Mouse (Mus musculus): ENCODE data around the gene Batf3.
"Not testable (repeated sequence)": the region's sequence is repeated elsewhere in the genome, so short reads cannot be mapped to it uniquely, and the experiment has no call there.

Batf3 gene

DNA sequence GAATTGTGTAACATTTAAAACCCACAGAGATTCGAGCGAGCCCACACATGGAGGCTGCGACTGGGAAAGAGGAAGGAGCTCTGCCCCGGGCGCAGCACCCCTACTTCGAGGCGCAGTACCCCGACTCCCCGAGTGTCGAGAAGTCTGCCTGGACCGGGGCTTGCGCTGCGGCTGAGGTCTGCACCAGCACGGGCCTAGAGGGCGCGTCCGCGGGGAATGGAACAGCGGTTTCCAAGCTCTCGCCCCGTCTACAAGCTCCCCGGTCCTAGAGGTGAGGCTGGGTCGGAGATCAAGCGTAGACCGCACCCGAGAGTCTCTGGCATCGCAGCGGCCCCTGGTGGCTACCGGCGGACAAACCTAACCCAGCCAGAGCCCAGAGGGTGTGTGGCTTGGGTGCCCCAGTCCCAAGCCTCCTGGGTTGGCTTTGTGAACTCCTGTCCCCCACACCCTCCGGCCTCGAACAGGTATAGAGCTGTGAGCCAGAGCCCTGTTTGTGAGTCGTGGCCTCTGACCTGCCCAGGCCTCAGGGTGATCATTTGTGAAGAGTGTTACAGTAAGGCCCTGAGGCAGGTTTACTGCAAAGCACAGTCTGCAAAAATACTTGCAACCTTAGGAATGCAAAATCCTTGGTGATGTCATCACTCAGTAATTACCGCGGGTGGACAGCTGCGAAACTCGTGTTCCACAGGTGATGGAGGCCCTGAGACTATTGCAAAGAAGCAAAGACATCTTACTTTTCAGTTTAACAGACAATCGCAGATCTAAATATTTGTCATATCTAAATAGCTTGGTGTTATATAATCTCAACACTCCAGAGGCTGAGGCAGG, 28.4 kb downstream of the Batf3 start:
- peaks cover 21% of the 10 kb centered on the region for H3K27me3 ChIP-seq (ENCODE audit: insufficient read depth, low read length)
- H3K4me1 ChIP-seq (replicated peaks; ENCODE audit: low read depth, low read length) = peaks cover 10% of the 10 kb centered on the region
- peaks cover 10% of the 10 kb centered on the region for H3K9me3 ChIP-seq (ENCODE audit: low read length)
- peak overlapping the region; percentile 71 for H3K4me3 ChIP-seq (replicated peaks; ENCODE audit: low read length)
- H3K36me3 ChIP-seq (ENCODE audit: insufficient read depth, low read length) = no peaks in the 10 kb centered on the region
- TF ChIP-seq CTCF (conservative IDR thresholded peaks at IDR 0.05; ENCODE audit: low read length) = peak; percentile 21; the same call in 1 of the 2 replicates
- TF ChIP-seq NANOG (IDR thresholded peaks at IDR 0.05; ENCODE audit: borderline replicate concordance, low read length) = no peak

DNA sequence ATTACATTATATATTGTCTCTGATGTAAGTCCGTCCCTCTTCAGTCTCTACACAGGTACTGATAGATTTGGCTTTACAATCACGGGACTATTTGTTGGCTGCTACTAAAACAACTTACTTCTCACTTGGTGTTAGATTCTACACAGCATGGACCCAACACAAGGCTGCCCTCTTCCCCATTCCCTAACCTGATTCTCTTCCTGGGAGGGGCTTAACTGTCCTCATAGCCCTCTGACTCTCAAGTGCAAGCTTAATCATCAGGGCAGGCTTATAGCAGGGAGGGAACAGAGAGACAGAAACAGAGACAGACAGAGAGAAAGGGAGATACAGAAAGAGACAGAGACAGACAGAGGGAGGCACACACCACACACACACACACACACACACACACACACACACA, 34.0 kb downstream of the Batf3 start:
- peaks cover 10% of the 10 kb centered on the region for H3K9me3 ChIP-seq (ENCODE audit: low read length)
- H3K36me3 ChIP-seq (ENCODE audit: insufficient read depth, low read length) = no peaks in the 10 kb centered on the region
- H3K4me1 ChIP-seq (replicated peaks; ENCODE audit: low read depth, low read length) = 0 out of 2 replicates have a peak, but pooled peaks cover 6% of the 10 kb centered on the region
- no peaks in the 10 kb centered on the region for H3K27me3 ChIP-seq (ENCODE audit: insufficient read depth, low read length)
- no peak overlapping the region for H3K4me3 ChIP-seq (replicated peaks; ENCODE audit: low read length)
- no peak for TF ChIP-seq CTCF (conservative IDR thresholded peaks at IDR 0.05; ENCODE audit: low read length)
- no peak for TF ChIP-seq NANOG (IDR thresholded peaks at IDR 0.05; ENCODE audit: borderline replicate concordance, low read length)
- TF ChIP-seq POU5F1 (IDR thresholded peaks at IDR 0.05; ENCODE audit: borderline replicate concordance, low read length) = no peak

DNA sequence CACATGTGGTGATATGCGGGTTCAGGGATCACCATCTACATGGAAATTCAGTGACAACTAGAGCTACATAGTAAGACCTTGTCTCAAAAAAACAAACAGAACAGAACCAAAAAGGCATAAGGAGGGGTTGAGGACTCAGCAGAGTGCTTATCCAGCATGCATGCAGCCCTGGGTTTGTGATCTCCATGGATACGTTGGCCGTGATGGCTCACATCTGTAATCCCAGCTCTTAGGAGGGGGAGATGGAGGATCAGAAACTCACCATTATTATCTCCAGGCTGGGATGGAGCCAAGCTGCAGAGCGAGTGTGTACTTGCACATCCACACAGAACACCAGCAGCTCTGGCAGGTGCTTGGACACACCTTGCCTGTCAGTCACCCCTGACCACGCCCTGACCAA, 34.6 kb downstream of the Batf3 start:
- Histone ChIP-seq H3K27me3 (ENCODE audit: insufficient read depth, low read length) (no peaks in the 10 kb centered on the region), H3K4me1 (replicated peaks; ENCODE audit: low read depth, low read length) (0 out of 2 replicates have a peak, but pooled peaks cover 6% of the 10 kb centered on the region), H3K4me3 (replicated peaks; ENCODE audit: low read length) (no peak overlapping the region), H3K36me3 (ENCODE audit: insufficient read depth, low read length) (no peaks in the 10 kb centered on the region), H3K9me3 (ENCODE audit: low read length) (peaks cover 10% of the 10 kb centered on the region)
- TF ChIP-seq POU5F1 (IDR thresholded peaks at IDR 0.05; ENCODE audit: borderline replicate concordance, low read length) = no peak
- TF ChIP-seq CTCF (conservative IDR thresholded peaks at IDR 0.05; ENCODE audit: low read length) = no peak
- no peak for TF ChIP-seq NANOG (IDR thresholded peaks at IDR 0.05; ENCODE audit: borderline replicate concordance, low read length)

DNA sequence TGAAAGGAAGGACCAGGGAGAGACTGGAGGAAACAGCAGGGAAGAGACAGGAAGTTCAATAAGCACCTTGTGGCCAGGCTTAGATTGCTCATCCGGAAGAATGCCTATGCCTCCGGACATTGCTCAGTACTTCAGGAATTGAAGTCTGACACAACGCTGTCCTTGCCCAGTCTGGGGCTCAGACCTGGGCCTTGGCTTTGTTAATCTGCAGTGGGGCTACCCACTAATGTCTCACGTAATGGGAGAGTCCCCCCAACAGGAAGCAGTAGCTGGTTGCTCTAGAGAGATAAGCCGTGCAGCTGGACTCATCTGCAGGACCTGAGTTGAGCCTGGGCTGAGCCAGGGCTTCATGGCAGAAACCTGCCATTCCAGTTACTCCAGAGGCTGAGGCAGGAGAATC, 35.3 kb downstream of the Batf3 start:
- Histone ChIP-seq H3K27me3 (ENCODE audit: insufficient read depth, low read length) (no peaks in the 10 kb centered on the region), H3K4me3 (replicated peaks; ENCODE audit: low read length) (no peak overlapping the region), H3K9me3 (ENCODE audit: low read length) (peaks cover 11% of the 10 kb centered on the region), H3K36me3 (ENCODE audit: insufficient read depth, low read length) (no peaks in the 10 kb centered on the region), H3K4me1 (replicated peaks; ENCODE audit: low read depth, low read length) (0 out of 2 replicates have a peak, but pooled peaks cover 6% of the 10 kb centered on the region)
- no peak for TF ChIP-seq NANOG (IDR thresholded peaks at IDR 0.05; ENCODE audit: borderline replicate concordance, low read length)
- no peak for TF ChIP-seq CTCF (conservative IDR thresholded peaks at IDR 0.05; ENCODE audit: low read length)
- no peak for TF ChIP-seq POU5F1 (IDR thresholded peaks at IDR 0.05; ENCODE audit: borderline replicate concordance, low read length)

DNA sequence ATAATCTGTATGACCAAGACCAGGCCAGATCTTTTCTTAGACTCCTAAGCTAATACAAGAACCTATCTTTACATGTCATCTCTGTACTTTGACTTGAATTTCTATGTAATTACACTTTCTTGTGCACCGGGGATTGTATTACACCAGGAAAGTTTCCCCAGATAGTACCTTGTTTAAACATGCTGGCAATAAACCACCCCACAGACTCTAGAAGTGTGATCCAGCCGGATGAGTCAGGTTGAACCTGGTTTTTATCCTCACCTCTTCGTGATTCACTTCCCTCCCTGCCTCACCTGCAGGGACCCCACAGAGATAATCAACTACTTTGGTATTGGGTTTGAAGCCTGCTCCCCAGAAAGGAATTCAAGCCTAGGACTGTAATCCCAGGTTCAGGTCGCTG, 37.8 kb downstream of the Batf3 start:
- Histone ChIP-seq H3K4me1 (replicated peaks; ENCODE audit: low read depth, low read length) (peaks cover 17% of the 10 kb centered on the region; the same call in 1 of the 2 replicates), H3K36me3 (ENCODE audit: insufficient read depth, low read length) (no peaks in the 10 kb centered on the region), H3K9me3 (ENCODE audit: low read length) (peaks cover 19% of the 10 kb centered on the region), H3K4me3 (replicated peaks; ENCODE audit: low read length) (no peak overlapping the region), H3K27me3 (ENCODE audit: insufficient read depth, low read length) (no peaks in the 10 kb centered on the region)
- TF ChIP-seq NANOG (IDR thresholded peaks at IDR 0.05; ENCODE audit: borderline replicate concordance, low read length) (no peak), POU5F1 (IDR thresholded peaks at IDR 0.05; ENCODE audit: borderline replicate concordance, low read length) (no peak), CTCF (conservative IDR thresholded peaks at IDR 0.05; ENCODE audit: low read length) (no peak)

DNA sequence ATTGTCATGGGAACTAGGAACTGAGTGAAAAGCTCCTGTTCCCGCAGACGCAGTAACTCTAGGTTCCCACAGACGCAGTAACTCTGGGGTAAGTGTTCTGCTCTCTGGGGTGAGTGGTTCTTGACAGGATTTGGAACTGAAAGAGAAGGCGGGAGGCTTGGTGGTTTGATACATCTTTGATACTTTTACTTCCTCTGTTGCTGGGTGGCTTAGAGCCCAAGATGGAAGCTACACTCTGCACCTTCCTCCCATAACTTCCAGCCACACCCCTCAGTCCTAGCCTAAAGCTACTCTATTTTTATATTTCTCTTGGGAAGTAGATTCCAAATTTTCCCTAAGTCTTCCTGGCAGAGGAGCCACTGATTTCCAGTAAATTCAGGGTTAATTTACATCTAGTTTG, 40.8 kb downstream of the Batf3 start:
- Histone ChIP-seq H3K27me3 (ENCODE audit: insufficient read depth, low read length) (no peaks in the 10 kb centered on the region), H3K9me3 (ENCODE audit: low read length) (peaks cover 46% of the 10 kb centered on the region), H3K36me3 (ENCODE audit: insufficient read depth, low read length) (no peaks in the 10 kb centered on the region), H3K4me3 (replicated peaks; ENCODE audit: low read length) (no peak overlapping the region), H3K4me1 (replicated peaks; ENCODE audit: low read depth, low read length) (peaks cover 12% of the 10 kb centered on the region; the same call in 1 of the 2 replicates)
- TF ChIP-seq CTCF (conservative IDR thresholded peaks at IDR 0.05; ENCODE audit: low read length) (no peak), POU5F1 (IDR thresholded peaks at IDR 0.05; ENCODE audit: borderline replicate concordance, low read length) (no peak), NANOG (IDR thresholded peaks at IDR 0.05; ENCODE audit: borderline replicate concordance, low read length) (no peak)

DNA sequence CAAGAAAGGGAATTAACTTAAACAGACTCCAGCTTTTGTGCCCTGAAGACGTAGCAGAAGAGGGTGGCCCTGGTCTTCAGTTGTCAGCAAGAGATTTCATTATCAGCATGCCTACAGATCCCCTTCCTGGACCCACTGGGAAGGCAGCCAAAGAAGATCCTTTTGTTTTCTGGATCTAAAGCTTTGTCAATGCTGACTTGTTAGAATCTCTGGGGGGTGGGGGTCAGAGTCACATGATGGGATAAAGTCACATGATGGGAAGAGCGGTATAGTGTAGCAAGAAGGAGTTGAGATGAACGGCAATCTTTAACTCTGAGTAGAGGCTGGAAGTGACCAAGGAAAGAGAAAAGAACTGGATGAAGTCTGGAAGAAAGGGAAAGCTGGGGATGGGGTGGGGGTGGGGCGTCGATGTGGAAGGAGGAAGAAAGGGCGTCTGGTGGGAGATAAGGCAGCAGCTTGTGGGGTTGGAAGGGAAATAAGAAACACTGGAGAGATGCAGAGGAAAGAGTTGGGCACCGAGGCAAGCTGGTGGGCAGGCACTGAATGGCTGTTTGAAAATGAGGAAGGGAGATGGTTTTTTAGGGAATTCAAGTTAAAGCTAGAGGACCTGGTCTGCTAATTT, 41.3 kb downstream of the Batf3 start:
- no peak for TF ChIP-seq POU5F1 (IDR thresholded peaks at IDR 0.05; ENCODE audit: borderline replicate concordance, low read length)
- TF ChIP-seq NANOG (IDR thresholded peaks at IDR 0.05; ENCODE audit: borderline replicate concordance, low read length) = no peak
- TF ChIP-seq CTCF (conservative IDR thresholded peaks at IDR 0.05; ENCODE audit: low read length) = no peak
- Histone ChIP-seq H3K36me3 (ENCODE audit: insufficient read depth, low read length) (no peaks in the 10 kb centered on the region), H3K27me3 (ENCODE audit: insufficient read depth, low read length) (no peaks in the 10 kb centered on the region), H3K9me3 (ENCODE audit: low read length) (peaks cover 51% of the 10 kb centered on the region), H3K4me1 (replicated peaks; ENCODE audit: low read depth, low read length) (peaks cover 12% of the 10 kb centered on the region; the same call in 1 of the 2 replicates), H3K4me3 (replicated peaks; ENCODE audit: low read length) (no peak overlapping the region)

DNA sequence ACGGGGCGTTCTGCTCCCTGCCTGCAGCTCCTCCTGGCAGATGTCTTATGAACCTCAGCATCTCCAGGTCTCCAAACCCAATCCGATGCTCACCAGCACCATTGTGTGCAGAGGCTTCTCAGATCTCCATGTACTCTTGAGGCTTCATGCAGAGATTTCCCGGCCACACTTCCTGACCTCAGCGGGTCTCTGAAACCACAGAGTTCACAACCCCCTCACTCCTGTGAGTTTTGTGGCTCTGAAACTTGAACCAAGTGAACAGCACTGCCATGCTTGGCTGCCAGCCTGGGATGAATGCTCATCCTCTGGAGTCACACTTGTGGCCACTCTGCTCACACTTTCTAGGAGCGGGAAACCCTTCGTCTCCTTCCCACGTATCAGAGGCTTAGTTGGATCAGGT, 43.3 kb downstream of the Batf3 start:
- Histone ChIP-seq H3K4me1 (replicated peaks; ENCODE audit: low read depth, low read length) (peaks cover 12% of the 10 kb centered on the region; the same call in 1 of the 2 replicates), H3K36me3 (ENCODE audit: insufficient read depth, low read length) (no peaks in the 10 kb centered on the region), H3K27me3 (ENCODE audit: insufficient read depth, low read length) (no peaks in the 10 kb centered on the region), H3K4me3 (replicated peaks; ENCODE audit: low read length) (no peak overlapping the region), H3K9me3 (ENCODE audit: low read length) (peaks cover 53% of the 10 kb centered on the region)
- no peak for TF ChIP-seq NANOG (IDR thresholded peaks at IDR 0.05; ENCODE audit: borderline replicate concordance, low read length)
- no peak for TF ChIP-seq POU5F1 (IDR thresholded peaks at IDR 0.05; ENCODE audit: borderline replicate concordance, low read length)
- TF ChIP-seq CTCF (conservative IDR thresholded peaks at IDR 0.05; ENCODE audit: low read length) = no peak

DNA sequence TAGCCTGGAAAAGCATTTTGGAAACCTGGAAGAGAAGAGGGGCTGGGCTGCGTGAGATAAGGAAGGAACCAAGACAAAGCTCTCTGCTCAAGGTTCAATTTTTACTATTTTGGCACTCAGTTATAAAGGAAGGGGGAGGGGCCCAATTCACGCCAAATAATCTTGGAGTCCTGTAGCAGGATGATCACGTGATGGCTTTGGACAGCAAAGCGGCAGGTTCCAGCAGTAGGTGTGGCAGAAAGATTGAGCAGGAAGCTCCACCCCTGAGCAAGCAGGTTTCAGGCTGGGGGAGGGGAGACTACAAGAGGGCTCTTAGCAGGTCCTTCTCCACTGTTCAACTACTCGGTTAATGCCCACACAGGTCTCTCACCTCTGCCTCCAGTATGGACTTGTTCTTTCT, 51.8 kb downstream of the Batf3 start:
- not testable (repeated sequence) for H3K4me1 ChIP-seq (replicated peaks; ENCODE audit: low read depth, low read length); H3K4me3 ChIP-seq (replicated peaks; ENCODE audit: low read length); H3K27me3 ChIP-seq (ENCODE audit: insufficient read depth, low read length); H3K36me3 ChIP-seq (ENCODE audit: insufficient read depth, low read length); H3K9me3 ChIP-seq (ENCODE audit: low read length)

Measured in E14TG2a.4 (cell line).